Mouse (Mus musculus): ENCODE results near the gene Atp2b2.

Atp2b2 gene

DNA sequence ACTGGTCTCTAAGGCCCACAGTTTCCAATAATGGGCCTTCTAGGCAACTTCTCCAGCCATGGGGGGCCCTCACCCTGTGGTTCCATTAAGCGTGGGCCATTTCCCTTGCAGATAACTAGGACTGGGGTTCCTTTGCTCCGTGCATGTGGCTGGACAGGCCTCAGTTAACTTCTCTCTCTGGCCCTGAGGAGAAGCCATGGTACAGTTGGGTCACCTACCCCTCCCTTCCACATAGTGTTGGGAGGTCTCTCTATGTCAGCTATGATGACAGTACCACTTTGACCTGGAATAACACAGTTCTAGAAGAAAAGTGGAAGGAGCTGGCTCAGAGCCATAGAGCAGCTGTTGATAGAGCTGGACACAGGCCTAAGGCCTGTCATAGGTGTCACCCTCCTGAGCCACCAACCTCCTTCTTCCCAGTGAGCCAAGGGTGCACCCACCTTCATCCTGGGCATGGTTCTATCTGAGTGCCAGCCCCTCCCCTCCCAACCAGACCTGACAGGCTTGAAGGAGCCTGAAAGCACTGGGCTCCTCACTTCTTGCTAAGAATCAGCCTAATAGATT lies 185.0 kb downstream of the Atp2b2 start:
- DNase-seq (ENCODE audit: low read depth) = no peak

DNA sequence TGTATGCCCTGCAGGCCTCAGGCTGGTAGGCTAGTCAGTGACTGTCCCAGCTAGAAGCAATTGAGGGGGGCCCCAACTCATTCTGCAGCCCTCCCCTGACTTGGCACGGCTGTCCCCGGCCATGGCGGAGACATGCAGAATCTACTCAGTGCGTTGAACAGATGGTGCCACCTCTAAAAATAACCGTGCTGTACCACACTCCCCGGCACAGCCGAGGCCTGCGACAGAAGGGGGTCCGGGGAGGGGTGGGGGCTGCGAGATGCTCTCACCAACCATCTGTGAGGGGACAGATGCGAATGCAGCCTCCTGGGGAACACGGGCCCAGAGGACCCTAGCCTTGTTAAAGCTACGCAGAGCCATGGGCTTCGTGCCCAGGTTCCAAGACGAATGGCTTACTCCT lies 185.6 kb downstream of the Atp2b2 start:
- DNase-seq (ENCODE audit: low read depth) = no peak

DNA sequence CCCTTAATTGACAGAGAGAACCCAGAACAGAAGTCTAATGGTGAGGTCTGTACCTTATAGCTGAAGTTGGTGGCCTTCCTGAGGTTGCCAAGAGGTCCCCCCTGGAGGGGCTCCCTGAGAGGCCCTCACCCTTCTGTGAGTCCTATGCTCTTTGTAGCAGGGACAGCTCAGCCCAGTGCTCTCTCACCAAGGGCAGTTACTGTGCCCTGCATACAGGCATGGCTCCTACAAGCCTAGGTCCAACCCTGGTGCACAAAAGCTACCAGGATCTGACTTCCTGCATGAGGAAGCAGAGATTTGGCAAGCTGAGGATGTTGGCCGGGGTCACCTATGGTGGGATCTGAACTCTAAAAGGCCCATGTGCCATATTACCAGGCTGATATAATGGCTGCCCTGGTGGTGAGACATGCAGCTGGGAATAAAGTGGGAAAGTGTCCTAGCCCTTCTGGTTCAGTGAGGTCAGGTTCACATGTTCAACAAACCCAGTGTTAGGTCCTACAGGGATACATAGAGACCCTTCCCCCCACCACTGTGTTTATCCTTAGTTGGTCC lies 186.2 kb downstream of the Atp2b2 start:
- no peak for DNase-seq (ENCODE audit: low read depth)

DNA sequence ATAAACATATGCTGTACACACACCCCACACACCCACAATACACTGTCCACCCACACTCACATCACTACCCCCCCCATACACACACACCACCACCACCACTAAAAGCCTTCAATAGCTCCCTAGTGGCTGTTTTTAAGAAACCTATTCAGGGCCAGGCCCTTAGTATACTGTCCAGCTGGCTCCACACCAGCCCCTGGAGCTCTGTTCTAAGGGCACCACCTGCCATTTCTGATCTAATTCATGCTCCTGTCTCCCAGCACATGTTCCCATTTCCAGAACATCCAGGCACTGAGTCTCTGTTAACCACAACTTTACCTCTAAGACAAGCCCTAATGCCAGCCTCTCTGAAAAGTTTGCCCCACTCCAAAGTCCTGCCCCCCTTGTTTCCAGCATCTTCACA lies 186.8 kb downstream of the Atp2b2 start:
- DNase-seq (ENCODE audit: low read depth) = no peak

DNA sequence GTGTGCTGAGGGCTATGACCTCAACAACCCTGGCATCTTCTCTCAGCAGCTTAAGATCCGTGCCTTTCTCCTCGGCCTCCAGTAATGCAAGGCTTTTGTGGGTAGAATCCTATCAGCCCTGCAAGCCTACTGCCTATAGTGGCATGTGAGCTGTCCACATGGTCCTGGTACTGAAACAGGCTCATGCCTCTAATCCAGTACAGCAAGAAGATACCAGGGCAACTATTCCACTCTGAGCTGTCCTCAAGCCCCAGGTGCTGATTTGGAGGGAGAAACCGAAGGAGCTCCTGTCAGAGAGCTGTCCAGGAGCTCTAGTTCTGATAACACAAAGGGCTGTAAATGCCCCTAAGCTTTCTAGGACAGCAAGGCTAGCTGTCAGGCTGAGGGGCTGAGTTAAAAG lies 190.1 kb downstream of the Atp2b2 start:
- DNase-seq (ENCODE audit: low read depth) = no peak

DNA sequence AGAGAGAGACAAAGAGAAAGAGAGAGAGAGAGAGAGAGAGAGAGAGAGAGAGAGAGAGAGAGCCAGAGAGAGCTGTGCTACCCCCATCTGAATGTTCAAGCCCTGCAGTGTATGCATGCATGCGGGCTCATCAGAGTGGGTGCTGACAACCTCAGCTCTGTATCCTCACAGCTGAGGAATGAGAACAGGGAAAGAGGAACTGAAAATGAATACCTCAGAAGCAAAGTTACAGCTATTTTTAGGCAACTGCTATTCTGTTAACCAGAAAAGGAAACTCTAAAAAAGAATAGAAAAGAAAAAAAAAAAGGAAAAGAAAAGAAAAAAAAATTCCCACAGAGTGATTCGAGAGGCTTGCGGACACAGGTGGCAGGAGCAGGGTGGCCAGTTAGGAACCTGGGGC lies 192.6 kb downstream of the Atp2b2 start:
- no peak for DNase-seq (ENCODE audit: low read depth)

DNA sequence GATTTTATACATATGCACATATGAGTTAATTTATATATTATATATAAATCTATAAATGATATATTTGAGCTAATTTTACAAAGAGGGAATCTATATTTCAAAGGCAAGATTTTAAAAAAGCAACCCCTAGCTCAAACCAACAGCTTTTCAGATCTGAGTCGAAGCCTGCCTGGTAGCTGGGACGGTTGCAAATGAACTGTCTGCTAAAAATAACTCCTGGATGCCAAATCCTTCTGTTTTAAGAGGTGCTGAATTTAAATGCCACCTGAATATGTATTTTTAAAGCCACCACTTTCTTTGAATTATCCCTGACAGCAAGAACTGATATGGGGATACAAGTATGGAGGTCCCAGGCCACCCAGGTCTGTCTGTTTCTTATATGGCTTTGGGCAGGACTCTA lies 193.8 kb downstream of the Atp2b2 start:
- DNase-seq (ENCODE audit: low read depth) = no peak

DNA sequence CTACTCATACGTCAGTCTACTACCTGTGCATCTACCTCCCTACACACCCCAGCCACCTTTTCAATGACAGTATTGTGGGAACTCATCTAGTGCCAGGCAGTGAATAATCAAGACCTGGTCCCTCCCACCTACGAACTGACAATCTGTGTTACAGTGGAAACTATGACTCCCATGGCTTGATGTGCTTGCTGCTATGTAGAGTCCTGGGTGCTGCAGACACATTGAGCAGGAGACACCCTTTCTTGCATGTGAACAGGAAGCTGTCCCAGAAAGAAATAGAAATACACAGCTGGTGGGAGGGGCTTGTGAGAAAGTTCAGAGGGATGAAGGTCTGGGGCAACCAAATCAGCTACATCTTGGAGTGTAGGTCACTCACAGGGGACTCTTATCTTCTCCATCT lies 195.3 kb downstream of the Atp2b2 start:
- DNase-seq (ENCODE audit: low read depth) = no peak

DNA sequence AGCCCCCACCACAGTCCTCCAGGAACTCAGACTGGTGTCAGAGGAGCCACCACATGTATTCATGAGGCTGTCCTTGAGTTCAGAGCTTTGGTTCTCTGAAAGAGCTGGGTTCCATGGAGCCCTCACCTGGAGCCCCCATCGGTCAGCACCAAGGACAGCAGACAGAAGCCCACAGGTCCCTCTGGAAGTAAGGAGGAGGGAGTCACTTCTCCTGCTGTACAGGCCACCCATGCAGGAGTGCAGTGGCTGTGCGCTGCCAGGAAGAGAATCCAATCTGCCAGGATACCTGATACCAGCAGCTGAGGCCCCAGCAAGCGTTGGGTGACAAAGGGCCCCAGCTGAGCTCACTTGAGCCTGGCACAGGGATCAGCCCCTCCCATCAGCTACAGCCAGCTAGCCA lies 199.2 kb downstream of the Atp2b2 start:
- no peak for DNase-seq (ENCODE audit: low read depth)

DNA sequence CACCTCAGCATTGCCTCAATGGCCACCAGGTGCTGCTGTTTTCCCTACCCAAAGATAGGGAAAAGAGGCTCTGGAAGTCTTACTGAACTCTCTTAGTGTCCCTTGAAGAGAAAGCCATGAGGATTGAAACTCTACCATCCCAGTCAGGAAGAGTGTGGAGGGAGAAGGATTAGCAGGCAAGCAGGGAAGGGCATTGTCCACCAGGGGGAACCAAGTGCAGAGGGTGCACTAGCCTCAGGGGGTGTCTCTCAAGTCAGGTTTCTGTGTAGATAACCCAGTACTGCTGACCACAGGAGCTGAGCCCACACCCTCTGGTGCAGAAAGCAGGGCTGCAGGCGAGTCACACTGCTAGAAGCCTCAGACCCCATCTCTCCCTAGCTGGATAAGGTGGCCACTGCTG lies 203.9 kb downstream of the Atp2b2 start:
- no peak for DNase-seq (ENCODE audit: low read depth)

DNA sequence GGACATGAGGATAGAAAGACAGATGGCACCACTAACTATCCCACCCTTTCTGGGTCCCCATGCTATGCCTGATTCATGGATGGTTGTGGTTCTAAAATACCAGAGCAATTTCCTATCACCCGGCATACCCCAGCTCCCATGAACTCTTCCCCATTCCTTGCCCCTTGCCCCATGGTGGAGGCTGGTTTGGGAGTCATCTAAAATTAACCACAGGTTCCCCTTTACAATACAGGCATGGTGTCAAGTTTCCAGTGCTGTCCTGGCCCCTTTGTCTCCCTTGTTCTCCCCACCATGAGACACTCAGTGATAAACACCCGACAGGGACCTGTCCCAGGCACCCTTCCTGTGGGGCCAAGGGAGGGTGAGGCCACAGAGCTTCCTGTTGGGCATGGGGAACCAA lies 204.7 kb downstream of the Atp2b2 start:
- no peak for DNase-seq (ENCODE audit: low read depth)

DNA sequence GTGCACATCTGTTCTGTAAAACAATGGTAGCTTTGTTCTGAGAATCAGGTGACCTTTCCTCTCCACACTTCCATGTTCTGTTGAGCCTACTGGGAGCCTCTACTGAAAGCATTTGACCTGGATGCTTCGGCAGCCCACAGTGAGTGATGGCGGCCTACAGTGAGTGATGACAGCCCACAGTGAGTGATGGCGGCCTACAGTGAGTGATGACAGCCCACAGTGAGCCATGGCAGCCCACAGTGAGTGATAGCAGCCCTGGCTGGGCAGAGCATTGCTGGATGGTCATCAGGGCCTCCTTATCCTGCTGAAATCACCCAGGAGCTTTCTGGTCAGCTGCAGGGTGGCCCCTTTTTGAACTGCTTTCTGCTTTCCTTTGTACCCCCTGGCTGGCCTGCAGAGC lies 205.9 kb downstream of the Atp2b2 start:
- no peak for DNase-seq (ENCODE audit: low read depth)

DNA sequence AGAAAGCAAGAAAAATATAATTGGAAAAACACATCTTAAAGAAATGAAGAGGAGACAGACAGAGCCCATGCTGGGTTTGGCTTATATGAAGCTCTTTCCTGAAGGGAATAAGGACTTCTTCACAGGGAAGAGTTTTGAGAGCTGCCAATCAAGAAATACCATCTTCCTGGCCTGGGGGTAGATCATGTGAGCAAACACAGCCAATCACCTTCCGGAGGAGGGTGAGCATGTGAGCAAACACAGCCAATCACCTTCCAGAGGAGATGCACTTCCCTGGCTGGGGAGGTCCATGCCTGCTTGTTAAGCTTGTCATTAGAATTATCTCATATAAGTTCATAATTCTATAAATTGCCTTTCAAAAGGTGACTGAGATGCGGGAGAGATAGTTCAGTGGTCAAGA lies 211.9 kb downstream of the Atp2b2 start:
- DNase-seq (ENCODE audit: low read depth) = no peak

DNA sequence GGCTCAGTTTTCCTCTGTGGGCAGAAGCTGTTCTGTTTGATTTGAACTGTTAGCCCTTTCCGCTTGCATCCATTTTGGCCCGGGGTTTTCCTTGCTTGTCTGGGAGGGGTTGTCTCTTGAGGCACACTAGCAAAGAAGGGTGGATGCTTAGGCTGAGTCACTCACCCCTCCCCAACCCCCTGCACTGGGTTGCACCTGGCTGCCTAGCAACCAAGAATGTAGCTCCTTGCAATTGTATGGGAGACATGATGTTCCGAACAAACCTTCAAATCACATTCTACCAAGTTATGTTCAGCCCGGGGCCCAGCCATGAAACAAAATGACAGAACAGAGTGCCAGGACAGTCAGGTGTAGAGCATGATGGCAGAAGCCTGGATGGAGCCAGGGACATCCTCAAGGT lies 215.1 kb downstream of the Atp2b2 start:
- DNase-seq (ENCODE audit: low read depth) = no peak

DNA sequence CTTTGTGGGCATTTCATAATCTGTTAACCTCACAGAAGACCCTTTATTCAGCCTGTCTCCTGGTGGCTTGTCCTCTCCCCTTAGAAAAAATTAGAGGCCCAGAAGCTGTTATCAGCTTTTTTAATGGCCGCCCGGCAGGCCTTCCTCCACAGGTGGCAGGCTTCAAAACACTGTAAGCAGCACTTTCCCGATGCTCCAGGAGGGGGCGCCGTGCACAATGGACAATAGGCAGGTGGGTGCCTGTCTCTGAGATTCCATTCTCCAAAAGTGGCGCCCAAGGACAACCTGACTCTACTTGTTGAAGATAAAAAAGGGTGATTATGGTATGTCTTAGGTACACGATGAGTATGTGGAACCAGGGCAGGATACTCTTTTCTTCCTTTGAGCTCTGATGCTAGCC lies 220.0 kb downstream of the Atp2b2 start:
- DNase-seq (ENCODE audit: low read depth) = peak; percentile 11

DNA sequence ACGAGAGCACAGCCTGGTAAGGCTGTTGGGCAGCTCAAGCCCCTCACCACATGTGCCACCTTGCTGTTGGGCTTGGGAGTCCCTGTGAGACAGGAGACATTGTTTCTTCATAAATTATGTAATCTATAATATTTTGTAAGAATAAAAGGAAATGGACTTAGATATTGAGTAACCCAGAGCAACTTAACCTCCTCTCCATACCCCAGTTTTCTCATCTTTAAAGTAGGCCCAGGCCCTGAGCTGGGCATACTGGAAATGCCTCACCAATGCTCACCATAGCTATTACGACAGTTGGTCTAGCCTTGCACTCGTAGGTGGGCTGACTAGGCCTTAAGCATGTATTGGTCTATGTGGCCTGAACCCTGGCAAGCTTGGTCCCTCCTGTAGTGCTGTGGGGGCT lies 225.7 kb downstream of the Atp2b2 start:
- no peak for DNase-seq (ENCODE audit: low read depth)

DNA sequence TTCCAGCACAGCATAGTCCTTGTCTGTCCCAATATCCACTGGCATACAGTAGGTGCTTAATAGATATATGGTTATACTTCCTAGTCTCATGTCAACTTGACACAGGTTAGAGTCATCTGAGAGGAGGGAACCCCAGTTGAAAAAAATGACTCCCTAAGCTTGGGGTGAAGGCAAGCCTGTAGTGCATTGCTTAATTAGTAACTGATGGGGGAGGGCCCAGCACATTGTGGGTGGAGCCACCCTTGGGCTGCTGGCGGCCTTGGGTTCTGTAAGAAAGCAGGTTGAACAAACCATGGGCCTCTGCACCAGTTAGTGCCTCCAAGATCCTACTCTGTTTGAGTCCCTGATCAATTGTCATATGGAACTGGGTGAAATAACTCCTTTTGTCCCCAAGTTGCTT lies 231.0 kb downstream of the Atp2b2 start:
- no peak for DNase-seq (ENCODE audit: low read depth)

DNA sequence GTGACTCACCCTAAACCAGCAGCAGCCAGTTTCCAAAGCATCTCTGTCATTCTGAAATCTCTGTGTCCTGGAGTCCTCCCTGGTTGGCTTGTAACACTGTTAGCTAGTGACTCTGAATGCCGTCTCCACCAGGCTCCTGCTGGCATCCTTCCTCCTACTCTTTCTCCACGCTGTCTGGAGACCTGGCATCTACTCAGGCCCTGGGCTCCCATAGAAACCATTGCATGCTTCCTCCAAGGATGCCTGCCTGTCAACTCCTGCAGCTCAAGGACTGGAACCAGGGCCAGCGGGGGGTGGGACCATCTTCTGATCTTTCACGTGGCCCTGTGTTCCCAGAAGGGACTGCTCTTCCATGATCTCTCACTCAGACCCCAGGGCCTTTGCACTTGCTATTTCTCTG lies 231.7 kb downstream of the Atp2b2 start:
- DNase-seq (ENCODE audit: low read depth) = no peak

DNA sequence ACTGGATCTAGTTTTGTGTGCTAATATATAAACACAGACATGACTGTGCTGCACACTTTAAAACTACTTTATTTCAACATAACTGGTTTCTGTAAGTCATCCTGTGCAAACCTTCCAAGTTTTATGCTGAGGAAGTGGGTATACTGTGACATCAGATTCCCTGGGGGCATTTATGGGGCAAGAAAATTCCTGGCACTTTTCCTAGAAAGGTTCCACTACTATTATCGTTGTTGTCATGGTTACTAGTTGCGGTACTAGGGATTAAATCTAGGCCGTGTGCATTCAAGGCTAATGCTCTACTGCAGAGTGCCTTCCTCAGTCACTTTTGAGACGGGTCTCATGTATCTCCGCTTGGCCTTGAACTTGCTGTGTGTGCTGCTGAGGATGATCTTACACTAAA lies 236.2 kb downstream of the Atp2b2 start:
- no peak for DNase-seq (ENCODE audit: low read depth)

DNA sequence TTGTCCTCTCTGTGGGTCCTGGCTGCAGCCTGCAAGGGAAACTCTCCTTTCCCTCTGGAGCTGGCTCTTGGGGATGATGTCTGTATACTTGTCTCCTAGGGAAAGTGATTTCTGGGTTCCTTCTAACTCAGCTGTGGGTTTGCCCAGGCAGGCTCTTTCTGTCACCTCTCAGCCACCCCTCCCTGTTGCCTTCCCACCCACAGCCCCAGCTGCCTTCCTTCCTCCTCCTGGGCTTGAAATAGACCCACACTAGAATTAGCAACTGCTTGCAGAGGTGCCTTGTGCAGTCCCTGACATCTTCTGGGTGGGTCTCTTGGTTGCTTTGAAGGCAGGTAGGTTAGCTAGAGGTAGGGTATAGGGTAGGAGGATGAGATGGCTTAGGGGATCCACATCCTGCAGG lies 241.2 kb downstream of the Atp2b2 start:
- DNase-seq (ENCODE audit: low read depth) = no peak

DNA sequence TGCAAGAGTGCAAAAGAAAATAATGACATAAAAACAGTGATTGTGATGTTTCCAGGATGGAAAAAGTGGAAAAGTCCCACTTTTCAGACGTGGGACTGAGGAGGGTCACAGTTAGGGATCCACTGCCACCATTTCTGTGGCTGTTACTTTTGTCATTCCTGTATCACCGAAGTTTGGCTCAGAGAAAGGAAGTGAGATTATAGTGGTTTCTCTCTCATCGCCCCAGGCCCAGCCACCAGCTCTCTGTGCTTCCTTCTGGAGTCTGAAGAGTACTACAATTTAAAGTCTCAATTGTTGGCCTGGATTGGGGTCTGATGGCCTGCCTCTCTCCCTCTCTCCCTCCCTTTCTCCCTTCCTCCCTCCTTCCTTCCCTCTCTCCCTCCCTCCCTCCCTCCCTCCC lies 242.5 kb downstream of the Atp2b2 start:
- no peak for DNase-seq (ENCODE audit: low read depth)

DNA sequence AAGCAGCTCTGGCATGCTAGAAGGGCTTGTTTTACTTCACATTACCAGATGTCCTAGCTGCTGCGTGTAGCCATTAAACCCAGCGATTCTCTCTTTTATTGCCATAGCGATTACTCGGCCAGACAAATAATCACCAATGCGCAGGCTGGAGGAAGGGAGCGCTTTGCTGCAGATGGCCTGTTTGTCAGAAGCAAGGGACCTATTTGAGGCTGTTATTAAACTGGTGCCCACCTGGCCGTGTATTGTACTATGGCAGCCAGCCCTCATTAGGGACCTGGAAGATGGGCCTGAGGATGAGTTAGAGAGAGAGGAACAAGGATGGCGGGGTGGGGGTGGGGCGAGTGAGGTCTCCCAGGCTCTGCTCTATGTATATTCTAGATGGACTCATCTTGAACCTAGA lies 243.1 kb downstream of the Atp2b2 start:
- no peak for DNase-seq (ENCODE audit: low read depth)

DNA sequence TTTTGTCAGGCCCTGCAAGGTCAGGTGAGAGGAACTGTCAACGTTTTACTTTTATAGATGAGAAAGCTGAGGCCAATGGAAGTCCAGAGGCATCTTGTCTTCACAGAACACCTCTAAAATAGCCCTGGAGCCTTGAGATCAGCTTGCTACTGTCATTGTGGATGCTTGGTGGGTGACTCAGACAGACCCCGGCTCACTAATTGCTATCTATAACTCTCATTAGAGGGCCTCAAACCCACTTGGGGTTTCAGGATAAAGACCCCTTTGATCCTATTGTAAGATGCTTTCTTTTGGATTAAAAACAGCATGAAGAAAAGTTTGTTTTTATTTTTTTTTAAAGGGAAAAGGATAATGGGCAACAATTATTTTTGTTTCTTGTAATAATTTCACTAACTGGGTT lies 243.5 kb downstream of the Atp2b2 start:
- no peak for DNase-seq (ENCODE audit: low read depth)

DNA sequence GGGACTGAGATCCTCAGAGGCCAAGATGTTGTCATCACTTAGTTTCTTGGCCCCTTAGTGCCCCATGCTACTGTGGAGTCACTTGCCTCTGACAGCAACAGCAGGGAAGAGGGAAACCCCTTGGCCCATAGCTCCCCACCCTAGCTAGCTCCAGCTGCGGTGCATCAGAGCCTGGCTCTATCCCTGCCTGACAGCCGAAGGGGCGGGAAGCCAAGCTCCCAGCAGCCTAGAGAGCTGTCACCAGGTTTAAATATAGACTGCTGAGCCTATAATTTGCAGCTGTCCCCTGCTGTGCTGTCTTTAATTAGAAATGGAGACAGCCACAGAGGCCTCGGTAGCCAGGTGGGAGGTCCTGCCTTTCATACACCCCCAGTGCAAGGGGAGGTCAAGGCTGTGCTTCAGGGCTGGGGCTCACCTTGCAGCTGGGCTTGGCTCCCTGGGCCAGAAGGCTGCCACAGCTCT lies 247.1 kb downstream of the Atp2b2 start:
- no peak for DNase-seq (ENCODE audit: low read depth)

DNA sequence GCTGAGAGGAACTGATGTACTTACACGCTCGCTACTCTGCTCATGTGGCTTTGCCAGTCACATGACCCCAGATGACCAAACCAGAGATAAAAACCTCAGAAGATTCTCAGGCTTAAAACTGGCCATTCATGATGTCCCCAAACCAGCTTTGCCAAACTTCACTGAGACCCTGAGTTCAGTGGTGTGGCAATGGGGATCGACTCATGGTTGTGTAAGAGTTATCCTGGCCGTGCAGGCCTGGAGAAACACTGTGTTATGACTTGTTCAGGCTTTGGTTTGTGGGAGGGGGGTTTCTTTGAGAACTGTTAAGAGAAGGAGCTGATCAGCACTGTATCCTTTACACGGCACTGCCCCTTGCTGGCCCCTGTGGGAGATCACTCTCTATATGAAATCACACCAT lies 250.0 kb downstream of the Atp2b2 start:
- DNase-seq (ENCODE audit: low read depth) = no peak
